ENCODE assay signal across 8 mouse cellular contexts in genomic region chr6:143174906-143175656, GRCm38 (mm10). TPM values are rescaled to one million over a fixed set of nuclear protein-coding genes. Genes with fewer than 3 reads are reported as not detected.
DNase-seq lines count a peak whose midpoint lies in the region; ATAC-seq and TF ChIP-seq lines count a peak whose summit lies in the region.
"Had no signal": no experiment of that assay in that cellular context is flagged by ENCODE, and none has a peak within 500 bp of the region (broad histone marks: within the 10 kb centered on the region; RNA-seq: fewer than 3 reads in every experiment).

No protein-coding gene starts in this region.

- WGBS in intestine, postnatal 0 days = 26% methylated on average over 3 of the region's 3 CpGs
- WGBS in liver, embryonic 14.5 days (ENCODE audit: insufficient replicate concordance) = 37% methylated on average over 3 of the region's 3 CpGs

- DNase-seq in left cerebral cortex, adult 2 months (ENCODE audit: extremely low spot score in 1 of 2, low spot score in 2 of 2) = no peak
- DNase-seq in left cerebral cortex, postnatal 36 days (ENCODE audit: low spot score in 2 of 2) = no peak
- DNase-seq in Patski (ENCODE audit: low read depth, low spot score) = no peak
- DNase-seq in embryo, embryonic 9.5 days (ENCODE audit: extremely low spot score) = peak; percentile 31
- DNase-seq in liver, embryonic 14.5 days (ENCODE audit: low read depth in 3 of 3, low spot score in 3 of 3) = no peak

- no peak overlapping the region for H3K9ac ChIP-seq in intestine, postnatal 0 days (ENCODE audit: low read depth, low read length)
- H3K9ac ChIP-seq in liver, embryonic 14.5 days (replicated peaks) = no peak overlapping the region
- H3K9ac ChIP-seq: neural tube, embryonic 12.5 days had no signal

- H3K4me1 ChIP-seq in intestine, postnatal 0 days (replicated peaks; ENCODE audit: control insufficient read depth, insufficient read depth, low read length) = 0 out of 2 replicates have a peak, but pooled peaks cover 2% of the 10 kb centered on the region
- H3K4me1 ChIP-seq in liver, embryonic 14.5 days (replicated peaks; ENCODE audit: control insufficient read depth in 2 of 2, insufficient read depth in 2 of 2, low read length in 1 of 2) = peaks cover 0 to 2% of the 10 kb centered on the region in 2 experiments; a peak in 1 of 4 replicates

- H3K27ac ChIP-seq in left cerebral cortex, adult 2 months = no peak overlapping the region
- no peak overlapping the region for H3K27ac ChIP-seq in intestine, postnatal 0 days (ENCODE audit: low read depth, low read length)
- H3K27ac ChIP-seq in liver, embryonic 14.5 days = no peak overlapping the region
- H3K27ac ChIP-seq: neural tube, embryonic 12.5 days had no signal

- CTCF ChIA-PET in Patski (lab: Charles Lee) = interaction anchor here (0.6 to 4.2 kb wide), 30 partner anchors 10 to 144 kb away, joined by 3 to 22 read pairs (median 4); partner anchors contain the start of gene C2cd5

- intact Hi-C loops in left cerebral cortex, adult 2 months (cut with DNase I) = loop anchor here (2.0 to 5.0 kb wide), 3 partner anchors 76 to 398 kb away; no protein-coding TSS in a partner anchor
- intact Hi-C loops in left cerebral cortex, postnatal 36 days (cut with DNase I) = loop anchor here (10.0 kb wide), 1 partner anchor 140 kb away; no protein-coding TSS in a partner anchor

- no peaks in the 10 kb centered on the region for H3K9me3 ChIP-seq in intestine, postnatal 0 days (ENCODE audit: control insufficient read depth)
- H3K9me3 ChIP-seq in liver, embryonic 14.5 days (ENCODE audit: control insufficient read depth, low read length) = no peaks in the 10 kb centered on the region
- H3K9me3 ChIP-seq: neural tube, embryonic 12.5 days had no signal

- TF ChIP-seq CTCF in left cerebral cortex, adult 2 months (IDR thresholded peaks at IDR 0.05) = peak; percentile 87
- TF ChIP-seq CTCF in Patski (IDR thresholded peaks at IDR 0.05) = peak; percentile 86
- TF ChIP-seq CTCF in intestine, postnatal 0 days (IDR thresholded peaks at IDR 0.05; ENCODE audit: low read depth) = peak; percentile 87
- TF ChIP-seq CTCF in liver, embryonic 14.5 days (IDR thresholded peaks at IDR 0.05; ENCODE audit: low read depth) = peak; percentile 72

- H3K27me3 ChIP-seq in Patski = no peaks in the 10 kb centered on the region
- H3K27me3 ChIP-seq in intestine, postnatal 0 days (replicated peaks; ENCODE audit: control insufficient read depth, insufficient read depth, low read length) = no peaks in the 10 kb centered on the region
- no peaks in the 10 kb centered on the region for H3K27me3 ChIP-seq in liver, embryonic 14.5 days (ENCODE audit: control insufficient read depth, insufficient read depth, low read length)
- H3K27me3 ChIP-seq: neural tube, embryonic 12.5 days had no signal

- H3K36me3 ChIP-seq in intestine, postnatal 0 days (ENCODE audit: control insufficient read depth, insufficient read depth) = no peaks in the 10 kb centered on the region
- peaks cover 10% of the 10 kb centered on the region for H3K36me3 ChIP-seq in liver, embryonic 14.5 days (replicated peaks; ENCODE audit: control insufficient read depth, insufficient read depth, low read depth)

- in situ Hi-C loops in Patski (cut with MboI; ENCODE audit: low pct_unique_long_range_greater_than_20kb) = loop anchor here (5.0 to 25.0 kb wide), 5 partner anchors 38 to 813 kb away; partner anchors contain the start of gene Ldhb

- POLR2A ChIA-PET in Patski (lab: Charles Lee) = interaction anchor here (1.1 kb wide), 1 partner anchor 22 kb away, joined by 4 read pairs; no protein-coding TSS in a partner anchor

- H3K4me3 ChIP-seq in left cerebral cortex, adult 2 months = no peak overlapping the region
- H3K4me3 ChIP-seq in intestine, postnatal 0 days (ENCODE audit: low read depth, low read length) = no peak overlapping the region
- no peak overlapping the region for H3K4me3 ChIP-seq in liver, embryonic 14.5 days (ENCODE audit: insufficient read depth in 1 of 2, low read depth in 2 of 2, low read length in 2 of 2)
- H3K4me3 ChIP-seq: neural tube, embryonic 12.5 days had no signal

- ATAC-seq in Patski = peak; percentile 82
- no peak for ATAC-seq in intestine, postnatal 0 days
- peak; percentile 26 for ATAC-seq in liver, embryonic 14.5 days (ENCODE audit: insufficient read depth)
- ATAC-seq in neutrophil, adult 5-6 weeks (ENCODE audit: extremely low read depth, insufficient number of reproducible peaks, low FRiP score, poor library complexity, severe bottlenecking) = peak; percentile 38; the same call in 1 of the 2 replicates

- H3K4me2 ChIP-seq in intestine, postnatal 0 days (replicated peaks; ENCODE audit: low read depth) = no peak overlapping the region
- H3K4me2 ChIP-seq in liver, embryonic 14.5 days (ENCODE audit: low read depth) = no peak overlapping the region
- H3K4me2 ChIP-seq: neural tube, embryonic 12.5 days had no signal

- no peak for TF ChIP-seq EP300 in liver, embryonic 14.5 days (IDR thresholded peaks at IDR 0.05; ENCODE audit: low read depth)

RNA-seq across cellular contexts. Expression of gene Etnk1, which starts 8.1 kb away (rescaled TPM):
- 100 to 1,000 TPM; 199 to 201 TPM for total RNA-seq in left cerebral cortex, adult 2 months (2021)
- total RNA-seq in left cerebral cortex, postnatal 36 days (2021) = 100 to 1,000 TPM; 167 to 193 TPM
- polyA plus RNA-seq in Patski (2021) = 42.2 TPM
- 14.5 and 16.4 TPM in 2 replicates for polyA plus RNA-seq in intestine, postnatal 0 days (2015; fragmentation: Nextera tagmentation; extraction: Ambion mirVana)
- 9.8 and 12.1 TPM in 2 replicates for polyA plus RNA-seq in liver, embryonic 14.5 days (2012; rRNA removed)
- 7.5 and 10.7 TPM in 2 replicates for polyA plus RNA-seq in liver, embryonic 14.5 days (2014; fragmentation: Nextera tagmentation; extraction: Ambion mirVana)
- total RNA-seq in neutrophil, adult 5-6 weeks (2017) = 199 and 208 TPM in 2 replicates
